Mouse (Mus musculus) ovary, postnatal 14 days (tissue): ENCODE measurements at regions not wholly inside any gene's neighbourhood (a gene's known extent, or its start where the extent isn't known, plus 50 kb on each side); places are given as distances from the start of the nearest gene placed in this dataset.
A peak's percentile ranks its signal among the peaks of the same experiment; 100 is the strongest.

Experiments
- DNase-seq: peaks from one replicate; pipeline ENCODE4 v3.0.0; 2022; ENCODE audit warnings: low spot score

DNA sequence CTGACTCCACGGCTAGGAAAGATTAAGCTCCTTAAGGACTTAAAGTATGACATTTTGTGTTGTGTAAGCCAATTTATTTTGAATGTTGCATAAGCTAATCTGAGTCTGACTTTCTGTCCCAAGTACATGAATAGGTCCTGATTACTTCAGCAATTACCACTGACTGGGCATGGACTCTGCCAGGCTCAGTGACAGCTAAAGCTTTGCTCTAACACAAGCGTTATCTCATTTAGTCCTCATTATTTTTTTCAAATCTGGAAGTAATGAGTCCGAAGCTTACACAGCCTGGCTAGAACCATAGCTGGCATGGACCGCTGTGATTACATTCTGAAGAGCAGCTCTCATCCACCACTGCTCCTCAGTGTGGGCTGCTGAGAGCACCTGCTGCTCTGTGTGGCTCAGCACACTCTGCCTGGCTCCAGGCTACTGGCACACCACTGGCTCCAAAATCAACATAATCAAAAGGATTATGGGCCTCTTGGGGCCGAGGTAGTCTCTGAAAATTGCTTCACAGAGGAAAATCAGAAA lies 753.0 kb upstream of the Jmjd1c start:
- DNase-seq = no peak

DNA sequence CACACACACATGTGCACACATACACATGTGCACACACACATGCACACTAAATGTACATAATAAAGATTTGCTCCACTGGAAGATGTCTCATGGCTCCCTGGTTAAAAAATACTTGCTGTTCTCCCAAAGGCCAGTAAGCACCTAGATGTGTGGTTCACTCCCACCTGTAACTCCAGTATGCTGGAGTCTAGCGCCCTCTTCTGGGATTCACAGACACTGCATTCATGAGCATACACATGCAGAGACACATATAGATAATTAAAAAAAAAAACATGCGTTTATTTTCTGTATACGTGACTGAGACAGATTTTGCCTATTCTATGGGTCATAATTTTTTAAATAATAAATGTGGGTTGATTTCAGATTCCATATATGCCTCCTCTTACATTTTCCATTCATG lies 747.5 kb upstream of the Jmjd1c start:
- DNase-seq = no peak

DNA sequence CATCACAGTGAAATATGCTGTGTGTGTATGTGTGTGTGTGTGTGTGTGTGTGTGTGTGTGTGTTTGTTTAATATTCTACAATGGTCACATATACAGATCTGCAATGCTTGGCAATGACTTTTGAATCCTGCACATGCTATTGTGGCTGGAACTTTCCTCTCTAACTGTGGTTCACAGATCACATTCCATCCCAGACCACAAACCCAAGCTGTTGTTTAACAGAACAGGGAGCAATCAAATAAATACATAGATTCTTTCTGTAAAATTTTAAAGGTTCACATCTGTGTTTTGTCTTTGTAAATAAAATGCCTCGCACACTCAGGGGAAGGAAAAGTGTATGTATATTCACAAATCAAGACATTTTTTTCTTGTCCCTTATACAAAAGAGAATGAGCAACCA lies 744.9 kb upstream of the Jmjd1c start:
- no peak for DNase-seq

DNA sequence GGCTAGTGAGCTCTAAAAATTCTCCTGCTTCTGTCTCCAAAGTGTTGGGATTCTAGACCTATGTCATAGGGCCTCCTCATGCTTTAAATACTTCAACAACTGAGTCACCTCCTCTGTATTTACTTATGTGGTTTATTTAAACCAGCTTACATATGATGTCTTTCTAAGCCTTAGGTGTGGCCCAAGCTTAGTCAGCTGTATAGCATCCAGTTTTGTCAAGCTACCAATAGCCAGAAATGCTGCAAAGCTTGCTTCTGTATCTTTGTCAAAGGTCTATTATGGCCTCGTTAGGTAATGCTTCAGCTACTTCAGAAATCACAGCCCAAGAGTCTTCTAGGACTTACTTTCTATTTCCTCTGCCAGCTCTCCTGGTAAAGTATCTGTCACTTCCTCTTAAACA lies 741.9 kb upstream of the Jmjd1c start:
- DNase-seq = no peak

DNA sequence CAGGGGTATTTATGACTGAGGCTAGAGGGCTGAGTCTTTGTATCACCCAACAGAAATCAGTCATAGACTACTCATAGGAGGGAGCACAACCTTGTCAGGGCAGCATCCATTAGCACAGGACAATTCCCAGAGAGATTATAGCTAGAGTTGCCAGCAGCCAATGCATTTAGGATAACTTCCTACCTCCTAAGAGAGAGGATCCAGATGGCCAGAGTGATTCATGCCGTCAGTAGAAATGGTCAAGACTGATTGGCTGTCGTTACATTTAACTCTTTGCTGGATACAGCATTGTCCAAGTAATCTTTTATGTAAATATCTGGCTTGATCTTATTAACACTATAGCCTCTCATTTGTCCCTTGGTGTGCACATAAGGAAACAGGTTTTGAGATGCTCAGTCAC lies 740.9 kb upstream of the Jmjd1c start:
- DNase-seq = no peak

DNA sequence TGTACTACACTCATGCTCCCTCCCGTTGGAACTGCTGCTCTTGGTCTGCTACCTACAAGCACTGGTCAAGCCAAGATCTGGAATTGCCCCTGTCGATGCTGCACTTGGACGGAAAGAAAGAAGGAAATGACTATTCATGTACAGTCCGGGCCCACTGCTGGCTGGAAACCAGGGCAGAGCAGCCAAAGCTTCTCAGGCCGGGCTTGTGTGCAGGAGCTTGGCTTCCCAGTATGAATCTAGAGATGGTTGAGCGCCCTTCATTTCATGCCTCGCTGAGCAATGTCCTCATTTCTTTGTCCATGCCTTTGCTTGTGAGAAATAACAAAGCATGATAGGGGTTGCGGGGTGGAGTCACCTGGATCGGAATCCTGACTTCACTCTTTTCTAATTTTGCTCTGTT lies 738.2 kb upstream of the Jmjd1c start:
- DNase-seq = peak; percentile 0

DNA sequence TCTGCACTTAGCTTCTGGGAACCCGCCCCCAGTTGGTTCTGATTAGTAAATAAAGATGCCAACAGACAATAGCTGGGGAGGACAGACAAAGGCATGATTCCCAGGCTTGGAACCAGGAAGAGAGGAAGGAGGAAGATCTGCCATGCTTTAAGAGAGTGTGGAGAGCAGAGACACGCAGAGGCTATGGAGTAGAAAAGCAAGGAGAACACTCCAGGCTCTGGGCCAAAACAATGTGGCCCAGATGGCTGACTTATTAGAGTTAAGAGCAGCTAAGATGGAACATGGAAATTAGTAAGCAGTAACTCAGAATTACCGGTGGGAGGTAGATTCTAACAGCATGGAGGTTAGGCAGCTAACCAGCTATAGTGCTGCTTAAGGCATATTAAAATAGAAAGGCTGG lies 725.8 kb upstream of the Jmjd1c start:
- no peak for DNase-seq

DNA sequence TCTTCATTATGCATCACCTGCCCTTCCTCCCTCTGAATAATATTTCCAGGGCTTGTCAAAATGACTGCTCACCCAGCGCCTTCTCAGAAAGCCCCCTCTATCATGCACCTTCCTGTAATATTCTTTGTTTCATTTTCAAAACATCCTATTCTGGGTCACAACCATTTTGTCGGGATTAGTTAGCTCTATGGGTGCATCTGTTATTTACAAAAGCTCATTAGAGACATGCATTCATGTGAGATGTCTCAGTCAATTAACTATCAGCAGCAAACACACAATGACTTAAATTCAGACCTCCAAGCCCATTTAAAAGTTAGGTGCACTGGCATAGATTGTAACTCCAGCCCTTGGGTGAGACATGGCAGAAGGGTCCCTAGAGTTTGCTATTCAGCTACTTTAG lies 724.2 kb upstream of the Jmjd1c start:
- no peak for DNase-seq
